Mouse (Mus musculus): ENCODE measurements at regions not wholly inside any gene's neighbourhood (a gene's known extent, or its start where the extent isn't known, plus 50 kb on each side); places are given as distances from the start of the nearest gene placed in this dataset.

- DNase-seq: peak in 1 of 2 experiments; percentile 46
These were observed 128.9 kb downstream of the Kap start for GRCm38 (mm10) chr6:133724627-133725026.

GRCm38 (mm10) chr6:133706712-133707111, 146.8 kb downstream of the Kap start:
- DNase-seq: peak; percentile 5 to 69

GRCm38 (mm10) chr6:133701625-133702024, 151.9 kb downstream of the Kap start:
- DNase-seq: peak in 1 of 2 experiments; percentile 2
